Mouse (Mus musculus) midbrain, embryonic 13.5 days (tissue): ENCODE results near the gene Tbc1d16. TPM values are rescaled to one million over a fixed set of nuclear protein-coding genes. Genes with fewer than 3 reads are reported as not detected.
A peak's percentile ranks its signal among the peaks of the same experiment; 100 is the strongest.

Source experiments
- ATAC-seq: fragments of 200-750 bp; cut with Nextera tagmentation; 2 replicates; pipeline ENCODE4 v1.8.0; 2017; ENCODE audit warnings: mild to moderate bottlenecking, moderate TSS enrichment, moderate library complexity
- H3K27ac ChIP-seq: fragments of 300-500 bp; sonication (generic); 2 replicates; pipeline ENCODE4 v1.5.1; 2015; ENCODE audit warnings: inconsistent platforms, mild to moderate bottlenecking, moderate library complexity
- H3K27me3 ChIP-seq: fragments of 300-500 bp; sonication (generic); 2 replicates; pipeline ENCODE4 v1.6.1; 2015; ENCODE audit warnings: mild to moderate bottlenecking, inconsistent platforms
- H3K36me3 ChIP-seq: fragments of 300-500 bp; sonication (generic); 2 replicates; pipeline ENCODE4 v1.6.1; 2015; ENCODE audit warnings: mild to moderate bottlenecking, inconsistent platforms
- H3K4me1 ChIP-seq: fragments of 300-500 bp; sonication (generic); replicated peaks from 2 replicates; pipeline ENCODE4 v1.6.1; 2015; ENCODE audit warnings: inconsistent platforms
- H3K4me2 ChIP-seq: fragments of 300-500 bp; sonication (generic); replicated peaks from 2 replicates; pipeline ENCODE4 v1.6.1; 2015; ENCODE audit warnings: moderate library complexity, mild to moderate bottlenecking, inconsistent platforms
- H3K4me3 ChIP-seq: fragments of 300-500 bp; sonication (generic); replicated peaks from 2 replicates; pipeline ENCODE4 v1.5.1; 2015; ENCODE audit warnings: mild to moderate bottlenecking, inconsistent platforms
- H3K9ac ChIP-seq: fragments of 300-500 bp; sonication (generic); replicated peaks from 2 replicates; pipeline ENCODE4 v1.6.1; 2015; ENCODE audit warnings: mild to moderate bottlenecking, inconsistent platforms
- H3K9me3 ChIP-seq: fragments of 300-500 bp; sonication (generic); 2 replicates; pipeline ENCODE4 v1.6.1; 2016; ENCODE audit warnings: mild to moderate bottlenecking, inconsistent platforms
- WGBS: fragments of 180-500 bp; shearing (Covaris S2); methylation state at CpG from one replicate; pipeline ENCODE4 v1.1.7; 2015; 5-methylcytosine and 5-hydroxymethylcytosine counted together
- polyA plus RNA-seq: library from polyadenylated mRNA; unstranded; fragments of >200 nt; fragmentation: Nextera tagmentation; extraction: Ambion mirVana; gene quantifications from 2 replicates; pipeline ENCODE4 v1.2.1, GENCODE M21; 2015

Tbc1d16 gene
- polyA plus RNA-seq, 1 experiment from 2014 or later = 50.0 TPM

DNA sequence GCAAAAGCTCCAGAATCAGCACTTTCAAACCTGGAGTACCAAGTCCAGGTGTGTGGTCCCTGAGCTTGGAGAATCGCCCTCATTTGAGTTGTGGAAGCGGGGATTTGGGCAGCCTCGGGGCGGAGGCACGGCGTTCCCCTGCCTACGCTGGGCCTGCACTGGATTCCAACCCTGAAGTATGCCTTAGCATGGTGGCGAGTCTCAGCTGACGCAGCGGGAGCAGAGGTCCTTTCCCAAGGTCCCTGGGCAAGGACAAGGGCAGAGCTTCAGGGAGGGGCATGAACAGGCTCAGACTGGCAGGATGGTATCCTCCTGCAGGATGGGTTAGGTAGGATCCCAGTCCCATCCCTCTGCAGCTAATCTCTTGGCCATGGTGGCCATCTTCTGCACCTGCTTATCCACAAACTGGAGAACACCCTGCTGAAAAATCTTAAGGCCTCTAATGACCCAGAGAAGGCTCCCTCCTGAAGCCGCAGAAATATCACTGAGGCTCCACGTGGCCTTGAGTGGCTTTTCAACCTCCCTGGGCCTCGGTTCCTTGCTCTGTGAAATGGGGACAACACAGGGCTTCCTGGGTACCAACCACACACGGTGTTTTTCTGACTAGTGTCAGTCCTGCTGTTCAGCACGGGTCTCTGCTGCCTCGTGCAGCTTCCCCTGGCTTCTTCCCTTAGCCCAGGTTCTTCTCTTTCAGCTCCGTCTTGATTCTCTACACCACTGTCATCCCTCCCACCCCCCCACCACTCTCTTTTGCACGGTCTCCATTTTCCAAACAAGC is 98.8 kb downstream of the Tbc1d16 start:
- 0 out of 2 replicates have a peak overlapping the region, but pooled peaks have one; percentile 29 for H3K9ac ChIP-seq

GRCm38 (mm10) chr11:119128668-119129280 is 99.5 kb downstream of the Tbc1d16 start:
- no peak for ATAC-seq
- no peak overlapping the region for H3K4me2 ChIP-seq
- no peak overlapping the region for H3K4me3 ChIP-seq
- peaks cover 54% of the 10 kb centered on the region for H3K4me1 ChIP-seq
- 0 out of 2 replicates have a peak overlapping the region, but pooled peaks have one; percentile 59 for H3K27ac ChIP-seq
- WGBS = 43% methylated on average over 11 of the region's 11 CpGs
- no peaks in the 10 kb centered on the region for H3K36me3 ChIP-seq
- peak overlapping the region; percentile 29; the same call in 1 of the 2 replicates for H3K9ac ChIP-seq
- peaks cover 13% of the 10 kb centered on the region; the same call in 1 of the 2 replicates for H3K27me3 ChIP-seq
- no peaks in the 10 kb centered on the region for H3K9me3 ChIP-seq

More for the DNA sequence above, 98.8 kb downstream of the Tbc1d16 start:
- Histone ChIP-seq H3K36me3 (no peaks in the 10 kb centered on the region), H3K9me3 (no peaks in the 10 kb centered on the region), H3K4me3 (no peak overlapping the region), H3K4me2 (peak overlapping the region; percentile 46), H3K4me1 (peaks cover 56% of the 10 kb centered on the region), H3K27ac (peak overlapping the region; percentile 59), H3K27me3 (peaks cover 13% of the 10 kb centered on the region; the same call in 1 of the 2 replicates)
- WGBS = 51% methylated on average over 18 of the region's 18 CpGs
- 0 out of 2 replicates have a peak, but pooled peaks have one; percentile 12 for ATAC-seq

- Histone ChIP-seq H3K4me3 (no peak overlapping the region), H3K9me3 (no peaks in the 10 kb centered on the region), H3K9ac (peak overlapping the region; percentile 8; the same call in 1 of the 2 replicates), H3K36me3 (no peaks in the 10 kb centered on the region), H3K4me2 (no peak overlapping the region), H3K27ac (no peak overlapping the region), H3K27me3 (peaks cover 13% of the 10 kb centered on the region; the same call in 1 of the 2 replicates), H3K4me1 (peaks cover 54% of the 10 kb centered on the region)
- WGBS = 60% methylated on average over 9 of the region's 9 CpGs
- no peak for ATAC-seq
Observed at GRCm38 (mm10) chr11:119127686-119128473, 100.4 kb downstream of the Tbc1d16 start.

DNA sequence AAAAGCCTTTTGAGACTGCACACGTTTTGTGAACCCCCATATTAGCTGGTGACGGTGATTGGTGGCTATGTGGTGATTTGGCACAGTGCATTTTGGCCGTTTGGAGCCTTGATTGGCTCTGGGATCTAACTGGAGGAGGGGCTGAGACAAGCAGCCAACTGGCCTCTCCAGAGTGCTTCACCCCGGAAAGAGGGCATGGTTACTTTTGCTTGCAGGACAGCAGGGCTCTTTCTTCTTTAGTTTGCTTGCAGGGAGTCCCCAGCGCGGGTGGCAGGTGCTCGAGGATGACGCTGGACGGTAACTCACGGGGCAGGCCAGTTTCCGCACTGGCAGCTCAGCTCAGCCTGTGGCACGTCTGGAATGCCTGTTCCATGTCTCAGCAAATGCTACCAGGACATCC is 101.2 kb downstream of the Tbc1d16 start:
- no peak for ATAC-seq
- Histone ChIP-seq H3K4me3 (no peak overlapping the region), H3K27ac (0 out of 2 replicates have a peak overlapping the region, but pooled peaks have one; percentile 19), H3K4me1 (peaks cover 54% of the 10 kb centered on the region), H3K9ac (no peak overlapping the region), H3K4me2 (no peak overlapping the region), H3K36me3 (no peaks in the 10 kb centered on the region), H3K27me3 (peaks cover 17% of the 10 kb centered on the region), H3K9me3 (no peaks in the 10 kb centered on the region)
- whole genome bisulfite sequencing = 29% methylated on average over 12 of the region's 12 CpGs

DNA sequence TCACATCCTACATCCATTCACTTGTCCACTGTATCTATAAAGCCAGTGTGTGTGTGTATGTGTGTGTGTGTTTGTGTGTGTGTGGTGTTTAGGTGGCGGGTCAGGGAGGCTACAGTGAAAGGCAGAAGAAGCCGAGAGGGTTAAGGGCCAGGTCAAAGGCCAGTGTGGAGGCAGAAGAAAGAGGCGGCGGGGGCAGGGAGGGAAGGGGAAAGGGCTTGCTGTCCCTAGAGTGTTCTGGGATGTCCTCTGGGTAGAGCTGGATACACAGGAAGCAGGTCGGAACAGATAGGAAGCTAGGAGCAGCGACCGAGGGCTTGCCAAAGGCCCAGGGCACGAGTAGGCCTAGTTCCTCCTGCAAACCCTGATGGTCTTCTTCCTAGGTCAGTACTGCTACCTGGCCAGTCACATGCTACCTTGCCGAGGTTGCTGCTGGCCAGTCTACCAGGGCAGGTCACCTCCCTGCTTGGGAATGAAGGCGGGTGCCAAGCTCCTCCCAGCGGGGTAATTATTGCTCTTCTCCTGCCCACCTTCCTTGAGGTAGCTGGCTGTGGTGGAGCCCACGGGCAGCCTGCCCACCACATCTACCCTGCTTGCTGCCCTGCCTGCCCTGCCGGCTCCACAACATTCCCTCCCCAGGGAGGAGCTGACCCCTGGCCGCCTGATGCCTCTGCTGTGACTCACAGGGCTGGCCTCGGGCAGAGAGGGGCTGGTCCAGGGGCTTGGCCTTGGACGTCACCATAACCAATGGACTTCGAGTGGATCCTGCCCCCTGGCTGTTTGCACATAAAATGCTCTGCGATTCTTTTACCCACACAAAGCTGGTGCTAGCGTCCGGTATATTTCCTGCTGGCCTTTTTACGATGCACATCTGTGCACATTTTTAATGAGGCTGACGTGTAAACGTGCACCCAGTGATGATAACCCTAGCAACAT is 102.1 kb downstream of the Tbc1d16 start:
- no peak overlapping the region for H3K4me3 ChIP-seq
- 41% methylated on average over 23 of the region's 23 CpGs for WGBS
- H3K27me3 ChIP-seq = peaks cover 17% of the 10 kb centered on the region
- 0 out of 2 replicates have a peak overlapping the region, but pooled peaks have one; percentile 1 for H3K9ac ChIP-seq
- ATAC-seq = no peak
- no peak overlapping the region for H3K4me2 ChIP-seq
- no peaks in the 10 kb centered on the region for H3K9me3 ChIP-seq
- peaks cover 54% of the 10 kb centered on the region for H3K4me1 ChIP-seq
- peak overlapping the region; percentile 2; the same call in 1 of the 2 replicates for H3K27ac ChIP-seq
- no peaks in the 10 kb centered on the region for H3K36me3 ChIP-seq

GRCm38 (mm10) chr11:119124536-119124935 is 103.8 kb downstream of the Tbc1d16 start:
- H3K4me2 ChIP-seq = no peak overlapping the region
- no peaks in the 10 kb centered on the region for H3K9me3 ChIP-seq
- no peak overlapping the region for H3K27ac ChIP-seq
- no peak overlapping the region for H3K9ac ChIP-seq
- ATAC-seq = no peak
- H3K4me3 ChIP-seq = no peak overlapping the region
- no peaks in the 10 kb centered on the region for H3K36me3 ChIP-seq
- peaks cover 43% of the 10 kb centered on the region for H3K4me1 ChIP-seq
- WGBS = 91% methylated on average over 6 of the region's 6 CpGs
- H3K27me3 ChIP-seq = peaks cover 12% of the 10 kb centered on the region

GRCm38 (mm10) chr11:119123522-119124319 is 104.6 kb downstream of the Tbc1d16 start:
- H3K36me3 ChIP-seq = no peaks in the 10 kb centered on the region
- H3K27me3 ChIP-seq = peaks cover 8% of the 10 kb centered on the region; the same call in 1 of the 2 replicates
- H3K4me2 ChIP-seq = no peak overlapping the region
- WGBS = 83% methylated on average over 5 of the region's 5 CpGs
- no peak for ATAC-seq
- H3K27ac ChIP-seq = no peak overlapping the region
- H3K4me3 ChIP-seq = no peak overlapping the region
- peaks cover 42% of the 10 kb centered on the region for H3K4me1 ChIP-seq
- H3K9me3 ChIP-seq = no peaks in the 10 kb centered on the region
- no peak overlapping the region for H3K9ac ChIP-seq

- Histone ChIP-seq H3K27ac (no peak overlapping the region), H3K27me3 (peaks cover 8% of the 10 kb centered on the region; the same call in 1 of the 2 replicates), H3K4me1 (peaks cover 35% of the 10 kb centered on the region), H3K36me3 (no peaks in the 10 kb centered on the region), H3K9me3 (no peaks in the 10 kb centered on the region), H3K9ac (no peak overlapping the region), H3K4me2 (no peak overlapping the region), H3K4me3 (no peak overlapping the region)
- WGBS = 89% methylated on average over 5 of the region's 5 CpGs
- ATAC-seq = no peak
Observed at GRCm38 (mm10) chr11:119122396-119122795, 105.9 kb downstream of the Tbc1d16 start.

- ATAC-seq = no peak
- Histone ChIP-seq H3K36me3 (no peaks in the 10 kb centered on the region), H3K27me3 (peaks cover 9% of the 10 kb centered on the region; the same call in 1 of the 2 replicates), H3K4me2 (no peak overlapping the region), H3K9me3 (no peaks in the 10 kb centered on the region), H3K9ac (no peak overlapping the region), H3K4me3 (no peak overlapping the region), H3K27ac (no peak overlapping the region), H3K4me1 (peaks cover 20% of the 10 kb centered on the region)
- 9% methylated on average over 7 of the region's 7 CpGs for WGBS
Observed at GRCm38 (mm10) chr11:119118905-119119304, 109.4 kb downstream of the Tbc1d16 start.

DNA sequence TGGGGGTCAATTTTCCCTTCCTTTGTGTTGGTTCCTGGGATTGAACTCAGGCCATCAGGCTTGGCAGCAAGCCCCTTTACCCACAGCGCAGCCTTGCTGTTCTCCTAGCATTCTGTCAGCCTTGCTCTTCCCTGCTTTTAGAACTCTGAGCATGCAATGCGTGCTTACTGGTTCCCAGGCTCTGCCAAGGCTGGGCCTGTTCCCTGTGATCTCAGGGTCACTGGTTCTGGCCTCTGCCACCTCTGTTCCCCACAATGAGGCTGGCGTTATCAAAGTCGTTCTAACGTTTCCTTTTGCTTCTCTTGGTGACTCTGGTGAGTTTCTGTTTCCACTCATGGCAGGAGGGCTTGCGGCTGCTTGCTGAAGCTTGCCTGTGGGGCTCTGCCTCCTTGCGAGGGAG is 110.4 kb downstream of the Tbc1d16 start:
- 56% methylated on average over 7 of the region's 7 CpGs for WGBS
- Histone ChIP-seq H3K27me3 (peaks cover 9% of the 10 kb centered on the region; the same call in 1 of the 2 replicates), H3K27ac (no peak overlapping the region), H3K4me1 (peaks cover 20% of the 10 kb centered on the region), H3K4me2 (no peak overlapping the region), H3K9ac (no peak overlapping the region), H3K4me3 (no peak overlapping the region), H3K9me3 (no peaks in the 10 kb centered on the region), H3K36me3 (no peaks in the 10 kb centered on the region)
- ATAC-seq = no peak
